In genomic region chr5:132760396-132760795, GRCm38 (mm10) we compare ENCODE assay signal across 13 mouse cellular contexts.
"Had no signal": no experiment of that assay in that cellular context is flagged by ENCODE, and none has a peak within 500 bp of the region (broad histone marks: within the 10 kb centered on the region; RNA-seq: fewer than 3 reads in every experiment).

No protein-coding gene starts in this region.

- H3K4me3 ChIP-seq: limb, embryonic 13.5 days; midbrain, embryonic 15.5 days; neural tube, embryonic 12.5 days; stomach, embryonic 15.5 days had no signal

- H3K27ac ChIP-seq: limb, embryonic 13.5 days; liver, embryonic 14.5 days; midbrain, embryonic 15.5 days; neural tube, embryonic 12.5 days; stomach, embryonic 15.5 days had no signal

- H3K4me1 ChIP-seq: midbrain, embryonic 15.5 days; neural tube, embryonic 12.5 days; stomach, embryonic 15.5 days had no signal

- H3K9ac ChIP-seq: limb, embryonic 13.5 days; liver, embryonic 14.5 days; midbrain, embryonic 15.5 days; neural tube, embryonic 12.5 days; stomach, embryonic 15.5 days had no signal

- ATAC-seq: midbrain, embryonic 15.5 days had no signal

- H3K9me3 ChIP-seq: limb, embryonic 13.5 days; midbrain, embryonic 15.5 days; neural tube, embryonic 12.5 days; stomach, embryonic 15.5 days had no signal

- DNase-seq: kidney, adult 2 months; left cerebral cortex, postnatal 4 days; lung, adult 18-20 months; lung, postnatal 10 days; lung, postnatal 4 days; thymus, adult 2 months; thymus, postnatal 25 days had no signal

- H3K4me2 ChIP-seq: limb, embryonic 13.5 days; midbrain, embryonic 11.5 days; midbrain, embryonic 15.5 days; neural tube, embryonic 12.5 days; stomach, embryonic 15.5 days had no signal

- H3K36me3 ChIP-seq: limb, embryonic 13.5 days; midbrain, embryonic 15.5 days; neural tube, embryonic 12.5 days; stomach, embryonic 15.5 days had no signal

- H3K27me3 ChIP-seq: limb, embryonic 13.5 days; midbrain, embryonic 15.5 days; neural tube, embryonic 12.5 days; stomach, embryonic 15.5 days had no signal
